Mouse (Mus musculus) heart, embryonic 13.5 days (tissue): ENCODE measurements around the gene Arhgap15. TPM values are rescaled to one million over a fixed set of nuclear protein-coding genes. Genes with fewer than 3 reads are reported as not detected.

Experiments
- ATAC-seq: fragments of 200-750 bp; cut with Nextera tagmentation; 2 replicates; pipeline ENCODE4 v1.8.0; 2017; ENCODE audit warnings: moderate TSS enrichment; ENCODE audit not compliant: insufficient number of reproducible peaks, low FRiP score, low TSS enrichment; ENCODE audit errors: extremely low read depth
- H3K27ac ChIP-seq: fragments of 300-500 bp; sonication (generic); replicated peaks from 2 replicates; pipeline ENCODE4 v1.5.1; 2015; ENCODE audit warnings: moderate library complexity, mild to moderate bottlenecking, inconsistent platforms
- H3K27me3 ChIP-seq: fragments of 300-500 bp; sonication (generic); replicated peaks from 2 replicates; pipeline ENCODE4 v1.6.1; 2015; ENCODE audit warnings: mild to moderate bottlenecking, inconsistent platforms
- H3K36me3 ChIP-seq: fragments of 300-500 bp; sonication (generic); 2 replicates; pipeline ENCODE4 v1.6.1; 2015; ENCODE audit warnings: mild to moderate bottlenecking, inconsistent platforms
- H3K4me1 ChIP-seq: fragments of 300-500 bp; sonication (generic); 2 replicates; pipeline ENCODE4 v1.6.1; 2015; ENCODE audit warnings: inconsistent platforms
- H3K4me2 ChIP-seq: fragments of 300-500 bp; sonication (generic); 2 replicates; pipeline ENCODE4 v1.6.1; 2015; ENCODE audit warnings: inconsistent platforms, mild to moderate bottlenecking, moderate library complexity
- H3K4me3 ChIP-seq: fragments of 300-500 bp; sonication (generic); 2 replicates; pipeline ENCODE4 v1.5.1; 2015; ENCODE audit warnings: moderate library complexity, mild to moderate bottlenecking, inconsistent platforms
- H3K9ac ChIP-seq: fragments of 300-500 bp; sonication (generic); 2 replicates; pipeline ENCODE4 v1.6.1; 2015; ENCODE audit warnings: inconsistent platforms, mild to moderate bottlenecking, moderate library complexity
- H3K9me3 ChIP-seq: fragments of 300-500 bp; sonication (generic); 2 replicates; pipeline ENCODE4 v1.6.1; 2016; ENCODE audit warnings: inconsistent platforms
- WGBS: fragments of 180-500 bp; shearing (Covaris S2); methylation state at CpG from one replicate; pipeline ENCODE4 v1.1.7; 2015; ENCODE audit warnings: mixed read lengths; 5-methylcytosine and 5-hydroxymethylcytosine counted together
- polyA plus RNA-seq: library from polyadenylated mRNA; unstranded; fragments of >200 nt; fragmentation: Nextera tagmentation; extraction: Ambion mirVana; gene quantifications from 2 replicates; pipeline ENCODE4 v1.2.1, GENCODE M21; 2015

The Arhgap15 gene
- polyA plus RNA-seq, 1 experiment from 2014 or later, result 0.87 TPM

DNA sequence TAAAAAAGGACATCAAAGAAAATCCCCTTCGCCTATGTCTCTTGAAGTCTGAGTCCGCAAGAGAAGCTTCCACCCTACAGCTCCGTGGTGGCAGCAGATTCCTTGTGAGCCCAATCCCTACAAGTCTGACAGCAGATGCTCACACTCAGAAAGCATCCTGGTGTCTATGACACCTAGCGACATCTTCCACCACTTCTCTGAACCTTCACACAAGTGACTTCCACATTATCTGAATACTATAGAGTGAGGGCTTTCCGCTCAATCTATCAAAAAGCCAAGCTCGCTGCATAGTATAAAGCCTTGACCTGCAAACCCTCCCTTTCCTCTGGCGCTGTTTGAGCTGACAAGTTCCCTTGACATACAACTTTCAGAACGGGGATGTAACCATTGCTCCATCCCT is 645.2 kb downstream of the Arhgap15 start:
- Histone ChIP-seq H3K36me3 (no peaks in the 10 kb centered on the region), H3K4me3 (no peak overlapping the region), H3K27me3 (no peaks in the 10 kb centered on the region), H3K4me2 (no peak overlapping the region), H3K4me1 (no peaks in the 10 kb centered on the region), H3K27ac (no peak overlapping the region), H3K9me3 (no peaks in the 10 kb centered on the region), H3K9ac (no peak overlapping the region)
- no peak for ATAC-seq
- 65% methylated on average over 8 of the region's 8 CpGs for WGBS

DNA sequence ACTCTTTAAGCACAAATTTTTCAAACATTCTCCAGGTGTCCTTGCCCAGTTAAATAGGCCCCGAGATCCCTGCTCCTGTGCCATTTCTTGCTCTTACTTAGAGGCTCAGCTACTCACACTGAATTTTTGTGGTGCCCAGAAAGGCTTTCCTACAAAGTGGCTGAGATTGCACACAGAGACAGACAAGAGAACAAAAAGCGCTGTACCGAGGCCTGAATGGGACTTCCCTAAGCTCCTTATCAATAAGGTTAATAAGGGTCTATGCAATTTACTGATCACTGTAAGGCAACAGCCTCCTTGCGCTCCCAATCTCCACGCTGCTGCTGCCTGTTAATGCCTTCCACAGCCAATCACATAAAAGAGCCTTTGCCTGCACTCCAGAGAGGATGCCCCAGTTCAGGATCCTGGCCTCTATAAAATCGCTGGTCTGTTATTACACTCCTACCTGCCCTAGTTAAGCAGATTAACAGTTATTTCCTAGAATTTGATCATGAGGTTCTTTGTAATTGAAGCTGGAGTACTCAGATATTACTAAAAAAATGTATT is 646.4 kb downstream of the Arhgap15 start:
- Histone ChIP-seq H3K9ac (no peak overlapping the region), H3K27ac (no peak overlapping the region), H3K4me1 (no peaks in the 10 kb centered on the region), H3K4me2 (no peak overlapping the region), H3K4me3 (no peak overlapping the region), H3K9me3 (no peaks in the 10 kb centered on the region), H3K27me3 (no peaks in the 10 kb centered on the region), H3K36me3 (no peaks in the 10 kb centered on the region)
- no peak for ATAC-seq
- 60% methylated on average over 6 of the region's 6 CpGs for WGBS

DNA sequence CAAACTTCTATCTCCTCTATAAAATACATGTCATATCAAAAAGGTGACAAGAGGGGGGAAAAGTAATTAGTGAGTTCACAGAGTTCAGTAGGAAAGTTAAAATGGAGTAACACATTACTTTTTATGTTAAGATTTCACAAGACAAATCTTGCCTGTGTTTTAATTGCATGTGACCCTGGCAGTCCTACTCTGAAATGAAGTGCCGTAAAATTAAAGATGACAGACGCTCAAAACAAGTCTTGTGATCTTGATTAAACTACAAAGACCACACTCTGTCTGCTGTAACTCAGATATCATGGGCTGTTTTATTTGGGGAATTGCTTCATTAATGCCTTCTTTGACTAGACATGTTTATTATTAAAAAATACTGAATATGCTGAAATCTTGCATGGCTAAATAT is 647.0 kb downstream of the Arhgap15 start:
- H3K9ac ChIP-seq, result no peak overlapping the region
- H3K27ac ChIP-seq, result no peak overlapping the region
- H3K27me3 ChIP-seq, result no peaks in the 10 kb centered on the region
- no peak overlapping the region for H3K4me3 ChIP-seq
- no peaks in the 10 kb centered on the region for H3K9me3 ChIP-seq
- no peak for ATAC-seq
- H3K36me3 ChIP-seq, result no peaks in the 10 kb centered on the region
- no peaks in the 10 kb centered on the region for H3K4me1 ChIP-seq
- H3K4me2 ChIP-seq, result no peak overlapping the region
- WGBS, result 80% methylated on average over 2 of the region's 2 CpGs

DNA sequence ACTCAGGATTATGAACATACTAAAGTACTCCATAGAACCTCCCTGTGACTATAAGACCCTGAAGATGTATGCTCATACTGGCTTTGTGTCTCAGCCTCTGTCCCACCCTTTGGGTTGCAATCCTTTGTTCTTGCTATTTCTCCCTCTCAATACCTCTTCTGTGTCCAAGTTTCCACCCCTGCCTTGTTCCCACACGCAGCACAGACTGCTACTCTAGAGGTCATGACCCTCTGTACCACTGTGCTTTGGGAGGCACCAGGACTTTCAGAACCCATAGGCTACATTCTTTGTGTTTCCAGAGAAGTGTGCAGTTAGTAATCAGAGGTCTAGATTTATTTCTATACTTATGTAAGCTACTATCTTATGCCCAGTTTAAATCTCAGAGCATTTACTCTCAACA is 648.6 kb downstream of the Arhgap15 start:
- Histone ChIP-seq H3K4me3 (no peak overlapping the region), H3K27me3 (no peaks in the 10 kb centered on the region), H3K27ac (no peak overlapping the region), H3K9me3 (no peaks in the 10 kb centered on the region), H3K36me3 (no peaks in the 10 kb centered on the region), H3K9ac (no peak overlapping the region), H3K4me2 (no peak overlapping the region), H3K4me1 (no peaks in the 10 kb centered on the region)
- WGBS, result 39% methylated on average over 1 of the region's 1 CpGs
- ATAC-seq, result no peak

DNA sequence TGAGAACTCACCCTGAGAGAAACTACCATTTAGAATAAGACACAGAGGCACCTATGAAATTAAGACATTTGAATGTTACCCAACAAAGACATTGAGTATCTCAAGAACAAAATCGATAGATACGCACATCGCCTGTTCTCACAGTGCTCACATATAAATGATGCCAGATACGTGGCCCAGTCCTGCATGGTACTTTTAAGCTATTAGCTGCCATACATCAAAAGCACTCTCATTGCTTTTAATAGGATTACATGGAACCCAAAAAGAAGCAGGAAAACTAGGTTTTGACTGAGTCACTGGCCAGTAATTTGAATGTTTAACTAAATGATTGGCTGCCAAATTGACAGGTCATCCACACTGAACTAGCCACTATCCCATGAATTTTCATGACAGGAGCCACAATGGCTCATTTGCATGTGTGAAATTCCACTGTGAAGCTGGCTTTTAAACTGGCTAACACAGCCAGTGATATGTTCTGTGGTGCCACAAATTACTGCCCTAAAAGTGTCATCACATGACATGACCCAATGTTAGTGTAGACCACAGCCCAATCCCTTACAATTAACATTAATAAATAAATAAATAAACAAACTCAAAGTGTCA is 649.2 kb downstream of the Arhgap15 start:
- H3K27ac ChIP-seq, result no peak overlapping the region
- H3K36me3 ChIP-seq, result no peaks in the 10 kb centered on the region
- H3K9ac ChIP-seq, result no peak overlapping the region
- no peaks in the 10 kb centered on the region for H3K9me3 ChIP-seq
- ATAC-seq, result no peak
- H3K4me2 ChIP-seq, result no peak overlapping the region
- H3K27me3 ChIP-seq, result no peaks in the 10 kb centered on the region
- no peak overlapping the region for H3K4me3 ChIP-seq
- no peaks in the 10 kb centered on the region for H3K4me1 ChIP-seq
- 89% methylated on average over 4 of the region's 4 CpGs for WGBS

DNA sequence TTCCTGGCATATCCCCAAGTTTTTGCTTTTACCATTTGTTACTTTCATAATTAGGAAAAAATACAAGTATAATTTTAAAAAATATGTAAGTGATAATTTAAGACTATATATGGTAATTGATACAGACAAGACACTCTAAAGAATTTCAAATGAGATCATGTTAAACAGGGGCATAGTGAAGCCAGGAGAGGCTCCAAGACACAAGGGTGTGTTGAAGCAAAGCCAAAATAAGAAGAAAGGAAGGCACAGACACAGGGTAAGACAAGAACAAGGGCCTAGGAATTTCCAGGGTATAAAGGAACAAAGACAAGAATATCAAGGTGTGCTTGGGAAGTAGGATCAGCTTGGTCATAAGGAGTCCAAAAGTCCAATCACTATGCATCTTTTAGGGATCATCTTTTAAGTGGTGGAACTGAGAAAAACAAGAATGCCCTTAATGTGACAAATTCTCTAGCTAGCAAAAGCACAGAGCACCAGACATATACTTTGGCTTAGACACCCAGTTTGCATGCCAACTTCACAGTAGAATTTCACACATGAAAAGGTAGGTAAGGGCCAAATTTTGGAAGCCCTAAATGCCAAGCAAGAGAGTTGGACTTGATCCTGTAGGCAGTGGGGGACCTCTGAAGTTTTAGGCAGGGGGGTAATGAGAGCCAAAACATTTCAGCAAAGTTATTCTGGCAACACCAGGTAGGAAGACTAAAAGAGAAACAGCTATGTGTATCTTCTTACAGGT is 650.7 kb downstream of the Arhgap15 start:
- Histone ChIP-seq H3K4me1 (no peaks in the 10 kb centered on the region), H3K4me2 (no peak overlapping the region), H3K27me3 (no peaks in the 10 kb centered on the region), H3K9ac (no peak overlapping the region), H3K4me3 (no peak overlapping the region), H3K36me3 (no peaks in the 10 kb centered on the region), H3K27ac (no peak overlapping the region), H3K9me3 (no peaks in the 10 kb centered on the region)
- no peak for ATAC-seq

DNA sequence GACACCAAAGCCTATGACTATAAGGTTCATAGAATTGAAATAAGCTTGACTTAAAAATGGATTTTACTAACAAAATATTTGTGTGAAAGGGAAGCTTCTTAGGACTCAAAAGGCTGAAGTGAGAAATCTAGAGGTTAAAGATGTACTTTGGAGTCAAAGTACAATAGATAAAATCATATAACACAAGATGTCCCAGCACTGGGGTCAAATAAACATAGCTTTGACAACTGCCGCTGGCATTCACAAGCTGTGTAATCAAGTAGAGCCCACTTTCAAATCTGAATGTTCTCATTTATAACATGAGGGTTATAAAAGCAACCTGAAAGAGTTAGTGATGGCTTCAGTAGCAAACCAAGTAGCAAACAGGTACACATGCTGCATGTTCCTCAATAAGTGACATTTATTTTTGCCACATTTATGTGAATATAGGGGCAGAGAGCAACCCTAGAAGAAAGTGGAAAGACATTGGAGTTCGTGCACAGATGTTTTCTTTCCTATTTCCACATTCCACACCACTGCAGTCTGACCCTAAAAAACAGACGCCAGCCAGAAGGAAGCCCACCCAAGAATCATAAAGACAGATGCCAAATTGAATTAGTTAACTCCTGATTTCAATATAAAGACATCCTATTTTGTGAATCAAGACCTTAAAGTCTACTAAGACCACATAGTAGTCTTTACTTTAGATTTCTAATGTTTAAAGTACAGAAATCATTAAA is 653.2 kb downstream of the Arhgap15 start:
- no peak for ATAC-seq
- Histone ChIP-seq H3K4me1 (no peaks in the 10 kb centered on the region), H3K27ac (no peak overlapping the region), H3K9ac (no peak overlapping the region), H3K36me3 (no peaks in the 10 kb centered on the region), H3K4me2 (no peak overlapping the region), H3K4me3 (no peak overlapping the region), H3K9me3 (peaks cover 9% of the 10 kb centered on the region), H3K27me3 (no peaks in the 10 kb centered on the region)
- 54% methylated on average over 3 of the region's 3 CpGs for WGBS

DNA sequence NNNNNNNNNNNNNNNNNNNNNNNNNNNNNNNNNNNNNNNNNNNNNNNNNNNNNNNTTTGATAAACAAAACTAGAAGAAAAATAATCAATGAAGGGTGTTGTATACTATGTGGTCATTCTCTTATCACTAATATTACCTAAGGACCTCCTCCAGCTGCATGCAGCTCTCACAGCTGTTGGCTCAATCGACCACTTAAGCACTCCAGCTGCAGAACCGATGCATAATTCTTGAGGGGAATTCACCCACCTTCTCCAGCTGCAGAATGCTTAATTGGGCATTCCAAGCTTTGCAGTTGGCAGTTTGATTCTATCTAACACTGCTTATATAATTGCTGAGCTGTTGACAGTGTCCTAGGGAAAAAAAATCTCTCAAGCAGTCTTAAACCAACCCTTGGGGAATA is 663.0 kb downstream of the Arhgap15 start:
- no peaks in the 10 kb centered on the region for H3K36me3 ChIP-seq
- H3K4me2 ChIP-seq, result no peak overlapping the region
- H3K27ac ChIP-seq, result no peak overlapping the region
- H3K9me3 ChIP-seq, result 0 out of 2 replicates have a peak, but pooled peaks cover 3% of the 10 kb centered on the region
- WGBS, result 59% methylated on average over 2 of the region's 2 CpGs
- no peaks in the 10 kb centered on the region for H3K4me1 ChIP-seq
- H3K4me3 ChIP-seq, result no peak overlapping the region
- no peaks in the 10 kb centered on the region for H3K27me3 ChIP-seq
- no peak for ATAC-seq
- H3K9ac ChIP-seq, result no peak overlapping the region

DNA sequence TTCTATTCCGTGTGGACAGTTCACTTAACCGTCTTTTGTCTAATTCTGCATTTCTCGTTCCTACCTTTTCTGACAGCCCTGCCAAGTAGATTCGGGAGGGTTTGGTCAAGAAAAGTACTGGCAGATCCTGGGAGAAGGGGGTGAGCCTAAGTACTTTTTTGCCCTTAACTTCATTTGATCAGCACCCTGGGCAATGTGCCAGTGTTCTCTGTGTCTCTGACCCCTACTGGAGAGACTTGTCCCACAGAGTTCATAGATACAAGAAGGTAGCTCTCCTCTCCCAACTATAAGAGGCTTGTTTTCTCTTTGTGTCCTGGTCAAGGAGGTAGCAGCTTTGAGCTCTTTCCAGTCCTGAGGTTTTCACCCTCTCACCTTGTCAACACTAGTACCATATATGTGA is 667.7 kb downstream of the Arhgap15 start:
- ATAC-seq, result no peak
- no peak overlapping the region for H3K9ac ChIP-seq
- H3K4me1 ChIP-seq, result no peaks in the 10 kb centered on the region
- no peak overlapping the region for H3K4me2 ChIP-seq
- no peak overlapping the region for H3K27ac ChIP-seq
- H3K36me3 ChIP-seq, result no peaks in the 10 kb centered on the region
- no peaks in the 10 kb centered on the region for H3K27me3 ChIP-seq
- 87% methylated on average over 4 of the region's 4 CpGs for WGBS
- no peak overlapping the region for H3K4me3 ChIP-seq
- no peaks in the 10 kb centered on the region for H3K9me3 ChIP-seq

DNA sequence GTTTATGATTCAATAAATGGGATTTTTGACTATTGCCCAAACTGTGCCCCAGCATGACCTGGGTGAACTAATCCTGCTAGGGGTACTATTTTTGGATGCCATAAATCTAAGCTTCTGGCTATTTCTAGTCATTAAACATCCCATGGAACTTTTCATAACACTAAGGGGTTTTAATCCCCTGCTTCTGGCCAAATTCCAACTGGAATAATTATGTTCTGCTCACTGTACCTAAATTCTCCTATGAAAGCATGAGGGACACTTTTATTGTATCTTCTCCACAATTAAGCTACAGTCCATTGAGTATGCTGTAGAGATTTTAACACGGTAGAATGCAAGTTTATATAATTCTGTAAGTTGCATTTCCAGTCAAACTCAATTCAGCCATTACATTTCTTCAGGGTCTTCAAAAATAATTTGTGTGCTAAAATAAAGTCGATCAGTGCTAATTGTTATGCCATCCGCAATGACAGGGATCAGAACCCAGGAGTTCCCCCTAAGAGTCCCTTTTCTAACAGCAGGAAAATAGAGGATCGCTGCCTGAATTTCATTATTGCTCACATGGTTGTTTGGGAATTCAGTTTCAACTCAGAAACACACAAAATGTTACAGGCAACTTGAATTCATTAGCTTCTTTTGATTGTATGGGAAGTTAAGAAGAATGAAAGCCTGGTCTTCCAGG is 671.1 kb downstream of the Arhgap15 start:
- no peak for ATAC-seq

DNA sequence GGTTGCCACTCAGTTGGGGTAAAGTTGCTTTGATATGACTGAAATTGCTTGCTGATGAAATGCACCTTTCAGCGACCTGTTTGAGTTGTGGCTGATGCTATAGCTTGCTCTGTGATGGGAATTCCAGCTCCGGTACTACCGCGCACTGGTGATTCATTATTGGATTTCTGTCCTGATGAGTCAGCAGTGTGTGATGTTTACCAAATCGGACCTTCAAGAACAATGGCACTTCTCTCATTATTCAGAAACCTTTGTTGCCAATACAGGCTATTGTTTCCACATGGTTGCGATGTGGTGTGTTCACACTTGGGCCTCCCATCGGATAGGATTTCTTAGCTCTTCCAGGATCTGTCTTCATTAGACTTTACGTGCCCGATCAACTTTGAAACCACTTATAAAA is 681.9 kb downstream of the Arhgap15 start:
- no peak overlapping the region for H3K4me3 ChIP-seq
- WGBS, result 77% methylated on average over 9 of the region's 9 CpGs
- H3K9me3 ChIP-seq, result no peaks in the 10 kb centered on the region
- no peaks in the 10 kb centered on the region for H3K36me3 ChIP-seq
- no peak for ATAC-seq
- no peak overlapping the region for H3K9ac ChIP-seq
- H3K4me2 ChIP-seq, result no peak overlapping the region
- H3K27ac ChIP-seq, result no peak overlapping the region
- H3K4me1 ChIP-seq, result no peaks in the 10 kb centered on the region; the same call in 1 of the 2 replicates
- H3K27me3 ChIP-seq, result no peaks in the 10 kb centered on the region

More for the DNA sequence above, 671.1 kb downstream of the Arhgap15 start:
- Histone ChIP-seq H3K27me3 (no peaks in the 10 kb centered on the region), H3K4me1 (no peaks in the 10 kb centered on the region), H3K4me2 (no peak overlapping the region), H3K9ac (no peak overlapping the region), H3K9me3 (no peaks in the 10 kb centered on the region), H3K36me3 (no peaks in the 10 kb centered on the region), H3K4me3 (no peak overlapping the region), H3K27ac (no peak overlapping the region)
- WGBS, result 85% methylated on average over 4 of the region's 4 CpGs
